In genomic region chr13:62941341-62942005, GRCm38 (mm10) we compare ENCODE assay signal across 16 mouse cellular contexts. TPM values are rescaled to one million over a fixed set of nuclear protein-coding genes. Genes with fewer than 3 reads are reported as not detected.
"Had no signal": no experiment of that assay in that cellular context is flagged by ENCODE, and none has a peak within 500 bp of the region (broad histone marks: within the 10 kb centered on the region; RNA-seq: fewer than 3 reads in every experiment).

No protein-coding gene starts in this region.

- ATAC-seq: intestine, embryonic 16.5 days had no signal

- H3K4me3 ChIP-seq: kidney, embryonic 15.5 days; midbrain, embryonic 10.5 days; myocyte had no signal

- H3K27me3 ChIP-seq: kidney, embryonic 15.5 days had no signal

- DNase-seq: kidney, adult 2 months; kidney, postnatal 14 days; lung, embryonic 14.5 days; lung, postnatal 10 days; lung, postnatal 4 days; midbrain, embryonic 14.5 days; right cerebral cortex, postnatal 4 days; spleen, adult 18-20 months; thymus, adult 2 months; thymus, postnatal 25 days had no signal

- H3K36me3 ChIP-seq: kidney, embryonic 15.5 days; midbrain, embryonic 10.5 days had no signal

- H3K4me2 ChIP-seq: kidney, embryonic 15.5 days; liver, embryonic 11.5 days; lung, embryonic 14.5 days had no signal

- H3K27ac ChIP-seq: kidney, embryonic 15.5 days; midbrain, embryonic 10.5 days had no signal

- H3K9ac ChIP-seq: kidney, embryonic 15.5 days; lung, embryonic 14.5 days had no signal

- H3K9me3 ChIP-seq: kidney, embryonic 15.5 days; midbrain, embryonic 10.5 days had no signal

- H3K4me1 ChIP-seq: midbrain, embryonic 10.5 days had no signal

RNA-seq across cellular contexts. Expression of gene Fbp1, which starts 53.4 kb away (rescaled TPM):
- total RNA-seq: neutrophil, adult 5-6 weeks had no signal
- polyA plus RNA-seq: liver, embryonic 11.5 days; midbrain, embryonic 14.5 days; myocyte had no signal
